Mouse (Mus musculus) megakaryocyte, embryonic 14.5 days (primary cell): ENCODE data around the gene Olfr616. TPM values are rescaled to one million over a fixed set of nuclear protein-coding genes. Genes with fewer than 3 reads are reported as not detected.
"Not testable (repeated sequence)": the region's sequence is repeated elsewhere in the genome, so short reads cannot be mapped to it uniquely, and the experiment has no call there.

Experiments used
- H3K27me3 ChIP-seq: replicated peaks from 2 replicates; pipeline ENCODE3; 2012; ENCODE audit warnings: inconsistent platforms
- H3K36me3 ChIP-seq: replicated peaks from 2 replicates; pipeline ENCODE3; 2012; ENCODE audit warnings: low read length, inconsistent platforms, mixed read lengths
- H3K4me1 ChIP-seq: 2 replicates; pipeline ENCODE4 v1.6.1; 2012; ENCODE audit warnings: inconsistent platforms
- H3K4me3 ChIP-seq: replicated peaks from 2 replicates; pipeline ENCODE3; 2012; ENCODE audit warnings: moderate library complexity, mild to moderate bottlenecking, inconsistent platforms
- H3K9me3 ChIP-seq: 2 replicates; pipeline ENCODE4 v1.6.1; 2012; ENCODE audit warnings: inconsistent platforms
- FLI1 ChIP-seq: IDR thresholded peaks from 2 replicates; pipeline ENCODE4 v1.6.1; 2012; ENCODE audit warnings: low read length, inconsistent platforms, mixed read lengths
- GATA1 ChIP-seq: IDR thresholded peaks from 3 replicates; pipeline ENCODE4 v1.6.1; 2012; ENCODE audit warnings: mixed read lengths, low read length, inconsistent platforms, borderline replicate concordance
- polyA plus RNA-seq: library from polyadenylated mRNA; stranded (reverse); fragments of >175 nt; gene quantifications from 2 replicates; pipeline ENCODE4 v1.2.3, GENCODE M21; 2012; ENCODE audit warnings: low replicate concordance; ENCODE audit not compliant: insufficient read depth

Gene Olfr616
- polyA plus RNA-seq, result not detected in 2 replicates

GRCm38 (mm10) chr7:103569043-103569442 lies at the start of gene Olfr616:
Gene Olfr616 (minus strand): TSS chr7:103569143.
- no peaks in the 10 kb centered on the region for H3K4me1 ChIP-seq
- H3K27me3 ChIP-seq, result no peaks in the 10 kb centered on the region
- no peaks in the 10 kb centered on the region for H3K36me3 ChIP-seq
- H3K4me3 ChIP-seq, result no peak within 1 kb of the TSS
- TF ChIP-seq GATA1 (no peak), FLI1 (no peak)
- no peaks in the 10 kb centered on the region for H3K9me3 ChIP-seq

DNA sequence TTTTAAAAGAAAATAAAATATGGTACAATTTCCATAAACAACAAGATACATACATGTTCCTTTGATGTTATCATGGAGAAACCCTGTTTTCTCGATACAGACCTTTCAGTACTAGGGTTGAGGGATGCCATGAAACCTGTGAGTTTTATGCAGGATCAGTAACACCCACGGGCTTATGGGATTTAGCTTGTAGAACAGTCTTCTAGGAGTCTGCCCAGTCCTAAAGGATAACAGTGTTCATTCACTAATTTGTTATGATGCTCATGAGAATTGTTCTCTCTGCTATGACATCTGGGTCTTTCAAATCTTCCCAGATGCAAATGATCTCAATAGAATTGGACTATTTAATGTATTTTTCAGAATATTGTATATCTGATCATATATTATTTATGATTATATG lies 43.5 kb upstream of the Olfr616 start, which contains the start of gene Olfr620:
Gene Olfr620 (minus strand): TSS at position 101 of the 400 bp plus-strand sequence.
- Histone ChIP-seq H3K9me3 (no peaks in the 10 kb centered on the region), H3K36me3 (no peaks in the 10 kb centered on the region), H3K27me3 (no peaks in the 10 kb centered on the region), H3K4me3 (no peak within 1 kb of the TSS), H3K4me1 (peaks cover 1% of the 10 kb centered on the region; the same call in 1 of the 2 replicates)
- no peak for TF ChIP-seq FLI1
- TF ChIP-seq GATA1, result no peak

- no peaks in the 10 kb centered on the region for H3K36me3 ChIP-seq
- H3K9me3 ChIP-seq, result no peaks in the 10 kb centered on the region
- H3K4me3 ChIP-seq, result no peak overlapping the region
- H3K4me1 ChIP-seq, result peaks cover 4% of the 10 kb centered on the region; the same call in 1 of the 2 replicates
- TF ChIP-seq GATA1 (no peak), FLI1 (no peak)
- no peaks in the 10 kb centered on the region for H3K27me3 ChIP-seq
These were observed 38.5 kb upstream of the Olfr616 start for GRCm38 (mm10) chr7:103607425-103607824.

- Histone ChIP-seq H3K9me3 (no peaks in the 10 kb centered on the region), H3K4me1 (no peaks in the 10 kb centered on the region), H3K4me3 (no peak within 1 kb of the TSS), H3K36me3 (no peaks in the 10 kb centered on the region), H3K27me3 (no peaks in the 10 kb centered on the region)
- no peak for TF ChIP-seq FLI1
- no peak for TF ChIP-seq GATA1
These were observed 31.3 kb upstream of the Olfr616 start, which contains the start of gene Olfr619 for GRCm38 (mm10) chr7:103600275-103600674. Gene Olfr619 (plus strand): TSS chr7:103600575.

GRCm38 (mm10) chr7:103589803-103590202 lies 20.9 kb upstream of the Olfr616 start, which contains the start of gene Olfr618:
Gene Olfr618 (plus strand): TSS chr7:103590103.
- Histone ChIP-seq H3K27me3 (no peaks in the 10 kb centered on the region), H3K4me1 (no peaks in the 10 kb centered on the region), H3K36me3 (no peaks in the 10 kb centered on the region), H3K4me3 (no peak within 1 kb of the TSS), H3K9me3 (no peaks in the 10 kb centered on the region)
- TF ChIP-seq GATA1, result no peak
- no peak for TF ChIP-seq FLI1

GRCm38 (mm10) chr7:103572761-103573160 lies 3.8 kb upstream of the Olfr616 start, which contains the start of gene Olfr617:
Gene Olfr617 (plus strand): TSS chr7:103573061.
- no peaks in the 10 kb centered on the region for H3K9me3 ChIP-seq
- TF ChIP-seq FLI1, result no peak
- TF ChIP-seq GATA1, result no peak

DNA sequence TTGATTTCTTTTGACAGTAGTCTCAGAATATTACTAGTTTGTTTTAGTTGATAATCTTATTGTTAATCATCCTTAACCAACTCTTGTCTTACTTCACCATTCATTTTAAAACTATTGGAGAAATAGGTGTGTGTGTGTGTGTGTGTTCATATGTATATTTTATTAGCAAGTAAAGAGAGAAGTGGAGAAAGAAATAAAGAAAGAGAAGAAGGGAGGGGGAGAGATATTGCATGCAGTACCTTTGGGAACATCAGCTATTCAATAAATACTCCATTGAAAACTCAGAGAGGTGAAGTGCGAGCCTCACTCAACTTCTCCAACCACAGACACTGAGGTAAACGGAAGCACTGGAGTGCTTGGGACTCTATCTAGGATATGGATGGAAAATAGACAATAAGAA lies 13.2 kb downstream of the Olfr616 start, which contains the start of gene Olfr615:
Gene Olfr615 (plus strand): TSS at position 301 of the 400 bp plus-strand sequence.
- TF ChIP-seq GATA1 (no peak), FLI1 (no peak)
- H3K4me1 ChIP-seq, result no peaks in the 10 kb centered on the region
- no peaks in the 10 kb centered on the region for H3K36me3 ChIP-seq
- no peaks in the 10 kb centered on the region for H3K9me3 ChIP-seq
- no peak within 1 kb of the TSS for H3K4me3 ChIP-seq
- H3K27me3 ChIP-seq, result no peaks in the 10 kb centered on the region

More at GRCm38 (mm10) chr7:103572761-103573160, 3.8 kb upstream of the Olfr616 start, which contains the start of gene Olfr617:
- no peaks in the 10 kb centered on the region for H3K27me3 ChIP-seq
- H3K36me3 ChIP-seq, result no peaks in the 10 kb centered on the region
- no peak within 1 kb of the TSS for H3K4me3 ChIP-seq
- no peaks in the 10 kb centered on the region for H3K4me1 ChIP-seq

GRCm38 (mm10) chr7:103547774-103548173 lies 21.2 kb downstream of the Olfr616 start, which contains the start of gene Olfr613:
Gene Olfr613 (plus strand): TSS chr7:103548074.
- Histone ChIP-seq H3K4me3 (no peak within 1 kb of the TSS), H3K27me3 (no peaks in the 10 kb centered on the region), H3K9me3 (no peaks in the 10 kb centered on the region), H3K36me3 (no peaks in the 10 kb centered on the region), H3K4me1 (no peaks in the 10 kb centered on the region)
- no peak for TF ChIP-seq FLI1
- TF ChIP-seq GATA1, result no peak

DNA sequence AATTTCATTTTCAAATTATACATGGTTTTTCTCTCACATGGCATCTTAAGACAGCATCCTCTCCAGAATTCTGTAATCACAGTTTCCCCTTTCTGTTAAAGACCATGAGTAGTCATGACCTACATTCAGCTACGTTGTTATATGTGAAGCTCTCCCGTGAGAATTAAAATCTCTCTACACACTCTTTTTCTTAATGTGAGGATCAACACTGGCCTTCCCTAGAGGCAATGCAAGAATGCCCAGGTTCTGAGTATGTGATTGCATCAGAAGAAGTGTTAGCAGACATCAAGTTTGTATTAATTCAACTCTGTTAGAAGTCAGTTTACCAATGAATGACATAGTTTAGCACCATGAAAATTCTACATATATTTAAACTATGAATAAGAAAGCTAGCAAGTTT lies 26.3 kb downstream of the Olfr616 start, which contains the start of gene Olfr612:
Gene Olfr612 (minus strand): TSS at position 101 of the 400 bp plus-strand sequence.
- not testable (repeated sequence) for H3K4me3 ChIP-seq, H3K27me3 ChIP-seq, H3K9me3 ChIP-seq

DNA sequence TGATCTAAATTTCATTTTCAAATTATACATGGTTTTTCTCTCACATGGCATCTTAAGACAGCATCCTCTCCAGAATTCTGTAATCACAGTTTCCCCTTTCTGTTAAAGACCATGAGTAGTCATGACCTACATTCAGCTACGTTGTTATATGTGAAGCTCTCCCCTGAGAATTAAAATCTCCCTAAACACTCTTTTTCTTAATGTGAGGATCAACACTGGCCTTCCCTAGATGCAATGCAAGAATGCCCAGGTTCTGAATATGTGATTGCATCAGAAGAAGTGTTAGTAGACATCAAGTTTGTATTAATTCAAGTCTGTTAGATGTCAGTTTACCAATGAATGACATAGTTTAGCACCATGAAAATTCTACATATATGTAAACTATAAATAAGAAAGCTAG lies 48.2 kb downstream of the Olfr616 start, which contains the start of gene Olfr611:
Gene Olfr611 (minus strand): TSS at position 101 of the 400 bp plus-strand sequence.
- not testable (repeated sequence) for H3K9me3 ChIP-seq, H3K27me3 ChIP-seq, H3K4me1 ChIP-seq, H3K36me3 ChIP-seq, H3K4me3 ChIP-seq

More for the DNA sequence above, 26.3 kb downstream of the Olfr616 start, which contains the start of gene Olfr612:
- not testable (repeated sequence) for H3K36me3 ChIP-seq, H3K4me1 ChIP-seq

Other genes with a start within 250 kb of the Olfr616 start
- gene Olfr598, start 245.6 kb downstream of the Olfr616 start, polyA plus RNA-seq, result not detected in 2 replicates
- not detected in 2 replicates for gene Olfr599, start 233.2 kb downstream of the Olfr616 start, polyA plus RNA-seq
- 4.6 TPM in 1 of 2 replicates, not detected in the other for gene Olfr600, start 219.5 kb downstream of the Olfr616 start, polyA plus RNA-seq
- gene Olfr601, start 206.5 kb downstream of the Olfr616 start, polyA plus RNA-seq, result not detected in 2 replicates
- not detected in 2 replicates for gene Olfr603, start 183.0 kb downstream of the Olfr616 start, polyA plus RNA-seq
- not detected in 2 replicates for gene Usp17lc, start 154.1 kb downstream of the Olfr616 start, polyA plus RNA-seq
- gene Olfr605, start 123.7 kb downstream of the Olfr616 start, polyA plus RNA-seq, result not detected in 2 replicates
- gene Olfr606, start 120.1 kb downstream of the Olfr616 start, polyA plus RNA-seq, result not detected in 2 replicates
- gene Olfr607, start 105.0 kb downstream of the Olfr616 start, polyA plus RNA-seq, result not detected in 2 replicates
- not detected in 2 replicates for gene Olfr608, start 99.3 kb downstream of the Olfr616 start, polyA plus RNA-seq
- gene Olfr609, start 71.1 kb downstream of the Olfr616 start, polyA plus RNA-seq, result not detected in 2 replicates
- not detected in 2 replicates for gene Olfr610, start 57.0 kb downstream of the Olfr616 start, polyA plus RNA-seq
- not detected in 2 replicates for gene Olfr611, start 48.3 kb downstream of the Olfr616 start, polyA plus RNA-seq
- not detected in 2 replicates for gene Olfr612, start 26.4 kb downstream of the Olfr616 start, polyA plus RNA-seq
- gene Olfr613, start 21.1 kb downstream of the Olfr616 start, polyA plus RNA-seq, result not detected in 2 replicates
- gene Olfr615, start 13.1 kb downstream of the Olfr616 start, polyA plus RNA-seq, result not detected in 2 replicates
- not detected in 2 replicates for gene Olfr617, start 3.9 kb upstream of the Olfr616 start, polyA plus RNA-seq
- gene Olfr618, start 21.0 kb upstream of the Olfr616 start, polyA plus RNA-seq, result not detected in 2 replicates
- gene Olfr619, start 31.4 kb upstream of the Olfr616 start, polyA plus RNA-seq, result not detected in 2 replicates
- not detected in 2 replicates for gene Olfr620, start 43.4 kb upstream of the Olfr616 start, polyA plus RNA-seq
- not detected in 2 replicates for gene Olfr622, start 73.6 kb upstream of the Olfr616 start, polyA plus RNA-seq
- gene Olfr623, start 94.6 kb upstream of the Olfr616 start, polyA plus RNA-seq, result 0.41 TPM in 1 of 2 replicates, not detected in the other
- gene Olfr624, start 102.0 kb upstream of the Olfr616 start, polyA plus RNA-seq, result not detected in 2 replicates
- gene Olfr625-ps1, start 113.6 kb upstream of the Olfr616 start, polyA plus RNA-seq, result not detected in 2 replicates
- gene Olfr243, start 145.5 kb upstream of the Olfr616 start, polyA plus RNA-seq, result not detected in 2 replicates
- gene Olfr628, start 161.2 kb upstream of the Olfr616 start, polyA plus RNA-seq, result not detected in 2 replicates
- not detected in 2 replicates for gene Olfr629, start 175.8 kb upstream of the Olfr616 start, polyA plus RNA-seq
- gene Olfr630, start 188.2 kb upstream of the Olfr616 start, polyA plus RNA-seq, result not detected in 2 replicates
- gene Olfr69, start 202.5 kb upstream of the Olfr616 start, polyA plus RNA-seq, result not detected in 2 replicates
- gene Olfr68, start 210.6 kb upstream of the Olfr616 start, polyA plus RNA-seq, result not detected in 2 replicates
- not detected in 2 replicates for gene Olfr67, start 222.7 kb upstream of the Olfr616 start, polyA plus RNA-seq
- 492 and 1,761 TPM in 2 replicates for gene Hbb-bt, start 244.9 kb upstream of the Olfr616 start, polyA plus RNA-seq